Mouse (Mus musculus): ENCODE results near the gene Blm. TPM values are rescaled to one million over a fixed set of nuclear protein-coding genes. Genes with fewer than 3 reads are reported as not detected.

The Blm gene
- 1.2 and 2.1 TPM in 2 replicates for polyA plus RNA-seq (2012; ENCODE audit: insufficient read depth, insufficient read length, missing spikeins)

DNA sequence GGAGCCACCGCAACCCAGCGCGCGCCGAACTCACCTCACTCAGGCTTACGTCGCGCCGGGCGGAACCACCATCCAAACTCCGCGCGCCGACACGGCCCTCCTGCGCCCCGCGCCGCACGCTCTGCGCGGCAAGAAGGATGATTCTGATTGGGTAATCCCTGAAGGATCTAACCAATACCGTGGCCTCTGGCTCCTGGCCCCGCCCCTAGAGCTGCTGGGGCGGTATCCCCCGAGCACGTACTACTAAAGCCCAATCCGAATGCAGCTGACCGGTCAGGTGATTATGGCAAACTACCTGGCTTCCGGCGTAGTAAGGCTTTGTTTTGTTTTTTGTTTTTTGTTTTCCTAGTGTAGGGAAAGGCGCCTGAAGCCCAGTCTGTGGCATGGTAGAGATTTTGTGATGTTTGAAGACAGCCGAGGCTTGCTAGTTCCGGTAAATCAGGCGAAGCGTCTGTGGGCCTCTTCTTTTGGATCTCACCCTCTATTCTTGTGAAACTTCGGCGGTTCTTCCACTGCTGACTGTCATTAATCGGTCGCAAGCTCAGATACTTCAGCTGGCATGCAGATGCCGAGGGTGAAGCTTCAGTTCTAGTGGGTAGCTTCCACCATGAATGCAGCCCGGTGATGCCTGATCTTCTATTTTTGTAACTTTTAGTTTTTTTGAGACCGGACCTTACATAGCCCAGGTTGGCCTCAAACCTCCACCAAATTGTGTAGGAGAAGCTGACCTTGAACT, at the start of gene Blm:
Blm (minus strand) TSS at position 111 of the 736 bp plus-strand sequence.
- Histone ChIP-seq H3K27ac (replicated peaks; ENCODE audit: low read depth, low read length) (peak within 1 kb of the TSS; percentile 49; the same call in 1 of the 2 replicates), H3K4me1 (ENCODE audit: control insufficient read depth, insufficient read depth, insufficient read length, low read length) (no peaks in the 10 kb centered on the region), H3K4me3 (ENCODE audit: insufficient read depth, low read depth, low read length) (peak within 1 kb of the TSS; percentile 82)

DNA sequence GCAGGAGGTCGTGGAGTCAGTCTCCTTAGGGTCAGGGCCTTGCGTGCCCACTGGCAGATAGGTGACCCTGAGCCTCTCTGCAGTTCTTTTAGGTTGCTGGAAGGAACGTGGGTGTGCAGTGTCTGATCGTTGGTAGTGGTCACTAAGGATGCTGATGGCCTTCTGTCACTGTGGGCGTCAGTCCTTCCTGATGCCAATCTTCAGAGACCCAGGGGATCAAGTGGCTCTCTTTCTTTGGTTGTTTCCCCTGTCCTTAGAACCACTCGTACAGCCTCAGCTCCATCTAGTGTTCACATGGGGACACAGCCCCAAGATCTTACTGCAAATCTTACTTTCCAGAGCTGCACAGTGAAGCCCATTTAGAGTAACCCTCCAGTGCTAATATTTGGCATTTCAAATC, 49.1 kb upstream of the Blm start:
- Histone ChIP-seq H3K4me3 (ENCODE audit: insufficient read depth, low read depth, low read length) (no peak overlapping the region), H3K27ac (replicated peaks; ENCODE audit: low read depth, low read length) (no peak overlapping the region), H3K4me1 (ENCODE audit: control insufficient read depth, insufficient read depth, insufficient read length, low read length) (peaks cover 2% of the 10 kb centered on the region; the same call in 1 of the 2 replicates)

DNA sequence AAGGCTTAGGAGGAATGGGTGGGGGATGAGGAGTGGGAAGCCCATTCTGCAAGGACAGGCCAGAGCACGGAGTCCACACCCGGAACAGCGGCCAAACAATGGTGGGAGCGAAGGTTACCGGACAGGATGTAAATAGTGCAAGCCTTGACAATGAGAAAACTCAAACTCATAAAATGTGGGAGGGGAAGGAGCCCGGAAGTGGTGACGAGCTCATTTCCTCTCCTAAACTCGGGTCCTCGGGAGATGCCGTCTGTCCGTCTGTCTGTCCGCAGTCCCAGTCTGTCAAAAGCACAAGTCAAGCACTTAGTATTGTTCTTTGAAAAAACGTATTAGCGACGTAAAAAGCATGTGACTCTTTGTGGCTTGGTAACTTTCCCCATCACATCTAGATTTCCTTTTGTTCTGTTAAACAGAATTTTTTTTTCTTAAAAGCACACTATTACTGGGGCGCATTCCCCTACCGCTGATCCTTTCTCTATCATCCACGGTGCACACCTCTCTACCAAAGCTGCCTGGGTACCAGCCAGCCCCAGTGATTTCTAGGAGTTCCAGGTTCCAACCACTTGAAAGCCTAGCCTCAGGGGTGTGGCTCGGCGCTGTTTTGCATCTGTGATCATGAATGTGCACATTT, 48.0 kb upstream of the Blm start:
- peak overlapping the region; percentile 53 for H3K27ac ChIP-seq (replicated peaks; ENCODE audit: low read depth, low read length)
- H3K4me3 ChIP-seq (ENCODE audit: insufficient read depth, low read depth, low read length): peak overlapping the region; percentile 20
- H3K4me1 ChIP-seq (ENCODE audit: control insufficient read depth, insufficient read depth, insufficient read length, low read length): peaks cover 2% of the 10 kb centered on the region; the same call in 1 of the 2 replicates

DNA sequence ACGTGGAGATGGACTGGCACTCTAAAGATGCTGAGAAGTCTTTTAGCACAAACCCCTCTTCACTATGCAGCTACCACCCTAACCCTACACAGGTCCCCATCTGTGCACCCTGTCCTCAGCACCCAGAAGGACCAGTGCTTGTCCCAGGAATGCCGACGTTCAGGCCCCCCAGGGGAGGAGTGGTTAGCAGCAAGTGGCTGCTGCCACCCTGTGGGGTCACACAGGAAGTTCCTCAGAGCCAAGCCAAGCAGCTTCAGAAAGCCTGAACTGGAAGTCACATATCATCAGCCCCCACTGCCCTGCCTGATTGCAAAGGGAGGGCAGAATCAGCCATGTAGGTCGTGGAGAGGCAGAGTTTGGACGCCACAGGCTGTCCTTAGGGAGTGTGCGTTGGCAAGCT, 45.4 kb upstream of the Blm start:
- no peaks in the 10 kb centered on the region for H3K4me1 ChIP-seq (ENCODE audit: control insufficient read depth, insufficient read depth, insufficient read length, low read length)
- no peak overlapping the region for H3K4me3 ChIP-seq (ENCODE audit: insufficient read depth, low read depth, low read length)
- H3K27ac ChIP-seq (replicated peaks; ENCODE audit: low read depth, low read length): no peak overlapping the region

DNA sequence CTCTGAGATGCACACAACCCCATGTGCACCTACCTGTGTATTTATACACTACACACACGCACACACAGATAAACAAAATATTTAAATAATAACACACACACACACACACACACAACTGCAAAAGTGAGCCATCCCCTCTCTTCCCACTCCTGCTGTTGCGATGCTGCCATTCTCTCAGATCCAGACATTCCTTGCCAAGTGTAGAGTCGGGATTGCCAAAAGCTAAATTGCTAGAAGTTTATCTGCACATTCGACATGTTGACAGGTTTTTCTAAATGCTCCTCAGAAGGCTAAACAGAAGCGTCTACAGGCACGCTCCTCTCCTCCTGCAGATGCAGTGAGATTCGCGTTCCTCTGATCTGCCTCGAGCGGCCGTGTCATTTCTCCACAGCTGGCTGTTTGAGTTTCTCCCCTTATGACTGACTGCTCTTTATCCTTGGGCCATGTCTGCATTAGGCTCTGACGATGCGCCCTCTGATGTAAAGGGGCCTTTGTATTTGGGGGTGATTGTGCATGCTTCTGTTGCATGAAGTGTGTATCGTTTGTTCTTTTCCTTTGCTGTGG, 42.6 kb upstream of the Blm start:
- Histone ChIP-seq H3K4me3 (ENCODE audit: insufficient read depth, low read depth, low read length) (no peak overlapping the region), H3K4me1 (ENCODE audit: control insufficient read depth, insufficient read depth, insufficient read length, low read length) (no peaks in the 10 kb centered on the region), H3K27ac (replicated peaks; ENCODE audit: low read depth, low read length) (no peak overlapping the region)

DNA sequence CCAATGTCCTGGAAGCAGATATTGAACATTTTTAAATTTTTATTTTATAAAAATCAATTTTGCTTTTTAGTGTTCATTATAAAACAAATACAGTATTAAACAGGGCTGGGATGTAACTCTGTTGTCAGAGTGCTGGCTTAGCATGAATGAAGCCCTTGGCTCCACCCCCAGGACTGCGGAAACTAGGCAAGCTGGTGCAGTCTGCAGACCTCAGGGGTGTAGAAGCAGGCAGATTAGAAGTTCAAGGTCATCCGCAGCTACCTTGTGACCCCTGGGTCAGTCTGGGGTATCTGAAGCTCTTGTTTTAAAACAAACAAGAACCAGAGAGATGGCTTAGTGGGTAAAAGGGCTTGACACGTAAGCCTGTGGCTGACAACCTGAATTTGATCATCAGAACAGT, 41.7 kb upstream of the Blm start:
- no peak overlapping the region for H3K27ac ChIP-seq (replicated peaks; ENCODE audit: low read depth, low read length)
- H3K4me1 ChIP-seq (ENCODE audit: control insufficient read depth, insufficient read depth, insufficient read length, low read length): no peaks in the 10 kb centered on the region
- H3K4me3 ChIP-seq (ENCODE audit: insufficient read depth, low read depth, low read length): no peak overlapping the region

DNA sequence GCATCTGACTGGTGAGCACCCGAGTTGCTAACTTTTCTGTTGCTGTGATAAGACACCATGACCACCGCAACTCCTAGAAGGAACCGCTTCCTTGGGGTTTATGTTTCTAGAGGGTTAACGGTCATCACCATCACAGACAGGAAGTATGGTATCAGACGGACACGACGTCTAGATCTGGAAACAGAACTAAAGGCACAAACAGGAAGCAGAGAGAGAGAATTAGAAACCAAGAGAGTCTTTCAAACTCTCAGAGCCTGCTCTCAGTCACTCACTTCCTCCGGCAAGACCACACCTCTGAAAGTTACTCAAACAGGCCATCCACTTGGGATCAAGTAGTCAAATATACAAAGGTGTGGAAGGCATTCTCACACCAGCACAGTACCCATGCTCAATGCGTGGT, 40.8 kb upstream of the Blm start:
- no peak overlapping the region for H3K27ac ChIP-seq (replicated peaks; ENCODE audit: low read depth, low read length)

DNA sequence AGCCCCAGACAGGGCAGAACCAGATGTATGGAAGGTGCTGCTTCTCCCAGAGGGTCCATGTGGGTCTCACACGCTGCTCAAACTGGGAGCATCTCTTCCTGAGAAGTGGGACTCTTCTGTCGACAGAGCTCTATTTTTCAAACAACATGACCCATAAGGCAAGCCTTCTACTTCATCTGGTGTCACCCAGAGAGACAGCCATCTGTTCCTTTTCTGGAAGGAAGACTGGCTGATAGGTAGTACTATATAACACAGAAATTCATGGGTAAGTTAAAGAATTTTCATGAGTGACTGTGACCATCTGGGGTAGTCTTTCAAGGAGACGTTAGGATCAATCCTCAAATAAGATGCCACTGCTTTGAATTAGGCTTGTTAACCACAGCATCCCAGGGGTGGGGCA, 38.2 kb upstream of the Blm start:
- Histone ChIP-seq H3K4me3 (ENCODE audit: insufficient read depth, low read depth, low read length) (no peak overlapping the region), H3K27ac (replicated peaks; ENCODE audit: low read depth, low read length) (no peak overlapping the region), H3K4me1 (ENCODE audit: control insufficient read depth, insufficient read depth, insufficient read length, low read length) (no peaks in the 10 kb centered on the region)

More for the DNA sequence above, 40.8 kb upstream of the Blm start:
- Histone ChIP-seq H3K4me3 (ENCODE audit: insufficient read depth, low read depth, low read length) (no peak overlapping the region), H3K4me1 (ENCODE audit: control insufficient read depth, insufficient read depth, insufficient read length, low read length) (no peaks in the 10 kb centered on the region)

DNA sequence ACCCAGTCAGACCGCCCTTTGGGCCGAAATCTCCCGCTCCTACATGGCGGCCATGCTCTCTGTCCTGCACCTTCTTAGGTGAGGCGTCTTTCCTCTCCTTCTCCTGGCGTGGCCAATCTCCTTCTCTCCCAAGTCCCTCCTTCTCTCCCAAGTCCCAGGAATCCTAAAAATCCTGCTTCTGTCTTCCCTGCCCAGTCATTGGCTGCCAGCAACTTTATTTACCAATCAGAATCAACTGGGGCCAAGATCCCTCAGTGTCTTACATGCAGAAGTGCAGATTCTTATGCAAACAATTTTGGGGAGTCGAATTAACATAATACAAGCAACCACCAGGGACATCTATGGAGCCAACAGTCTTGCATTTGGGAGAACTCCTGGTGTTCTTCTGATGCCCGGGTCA, 33.1 kb upstream of the Blm start:
- Histone ChIP-seq H3K4me1 (ENCODE audit: control insufficient read depth, insufficient read depth, insufficient read length, low read length) (no peaks in the 10 kb centered on the region), H3K4me3 (ENCODE audit: insufficient read depth, low read depth, low read length) (no peak overlapping the region), H3K27ac (replicated peaks; ENCODE audit: low read depth, low read length) (no peak overlapping the region)

DNA sequence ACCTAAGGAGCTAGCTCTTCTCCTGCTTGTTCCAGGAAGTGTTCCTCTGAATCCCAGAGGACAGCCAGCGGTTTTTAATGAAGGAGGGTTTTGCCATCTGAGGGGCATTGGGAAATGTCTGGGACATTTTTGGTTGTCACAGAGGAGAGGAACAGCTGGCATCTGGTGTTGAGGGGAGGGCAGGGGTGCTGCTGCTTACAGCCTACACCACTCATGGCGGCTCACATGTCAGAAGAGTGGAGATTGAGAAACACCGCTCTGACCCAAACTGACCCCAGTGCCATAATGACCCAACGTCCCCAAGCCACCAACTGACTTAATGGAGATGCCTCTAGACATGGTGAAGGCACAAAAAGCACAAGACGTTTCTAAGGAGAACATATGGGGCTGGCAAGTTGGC, 27.0 kb upstream of the Blm start:
- no peak overlapping the region for H3K4me3 ChIP-seq (ENCODE audit: insufficient read depth, low read depth, low read length)
- H3K4me1 ChIP-seq (ENCODE audit: control insufficient read depth, insufficient read depth, insufficient read length, low read length): no peaks in the 10 kb centered on the region
- H3K27ac ChIP-seq (replicated peaks; ENCODE audit: low read depth, low read length): no peak overlapping the region

DNA sequence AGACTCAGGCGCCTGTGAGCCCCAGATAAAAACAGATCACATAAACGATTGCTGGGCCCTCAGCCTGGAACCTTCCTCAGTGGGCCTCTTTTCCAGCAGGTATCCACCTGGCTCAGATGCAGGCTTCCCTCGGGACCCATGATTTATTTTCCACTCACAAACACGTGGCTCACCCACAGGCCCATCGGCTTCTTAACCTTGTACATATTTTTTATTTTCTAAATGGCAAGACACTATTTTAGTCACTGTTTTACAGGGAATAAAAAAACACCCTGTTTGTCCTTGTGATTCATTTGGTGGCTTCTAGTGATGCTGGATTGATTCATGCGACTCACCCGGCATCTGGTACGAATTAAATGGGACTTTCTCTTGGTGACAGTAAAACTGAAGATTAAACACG, 26.4 kb upstream of the Blm start:
- no peak overlapping the region for H3K4me3 ChIP-seq (ENCODE audit: insufficient read depth, low read depth, low read length)
- H3K27ac ChIP-seq (replicated peaks; ENCODE audit: low read depth, low read length): no peak overlapping the region
- no peaks in the 10 kb centered on the region for H3K4me1 ChIP-seq (ENCODE audit: control insufficient read depth, insufficient read depth, insufficient read length, low read length)

DNA sequence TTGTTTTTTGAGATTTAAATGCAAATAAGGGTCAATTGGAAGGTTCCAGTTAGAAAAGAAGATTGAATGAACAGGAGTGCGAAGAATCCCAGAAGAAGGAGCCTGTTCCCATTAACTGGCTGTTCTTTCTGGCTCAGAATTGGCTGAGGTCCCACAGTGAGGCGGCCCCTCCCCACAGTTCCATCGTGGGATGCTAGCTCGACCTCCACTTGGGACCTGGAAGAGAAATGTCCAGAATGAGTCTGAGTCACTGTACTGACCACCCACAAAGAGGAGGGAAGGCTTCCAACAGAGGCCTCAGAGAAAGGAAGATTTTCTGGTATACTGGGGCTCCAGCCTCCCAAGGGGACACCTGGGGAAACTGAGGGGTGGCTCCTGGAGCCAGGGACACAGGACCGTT, 23.7 kb upstream of the Blm start:
- Histone ChIP-seq H3K4me1 (ENCODE audit: control insufficient read depth, insufficient read depth, insufficient read length, low read length) (no peaks in the 10 kb centered on the region), H3K27ac (replicated peaks; ENCODE audit: low read depth, low read length) (no peak overlapping the region), H3K4me3 (ENCODE audit: insufficient read depth, low read depth, low read length) (no peak overlapping the region)

DNA sequence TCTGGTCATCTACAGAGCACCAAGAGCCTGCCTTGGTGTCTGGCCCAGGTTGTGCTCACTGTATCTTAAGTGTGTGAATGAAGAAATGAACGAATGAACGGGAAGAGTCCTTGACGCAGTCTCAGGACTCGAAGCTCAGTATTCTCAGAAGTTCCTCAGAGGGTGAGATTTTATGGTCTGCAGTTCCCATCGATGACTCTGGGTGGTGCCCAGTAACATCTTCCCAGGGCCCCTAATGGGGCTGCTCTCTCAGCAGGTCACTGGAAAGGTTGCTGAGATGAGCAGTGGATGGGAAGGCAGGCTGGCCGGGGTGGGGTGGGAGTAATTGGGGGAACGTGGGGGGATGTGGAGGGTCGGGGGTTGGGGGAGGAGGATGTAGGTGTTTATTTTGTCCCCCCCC, 23.2 kb upstream of the Blm start:
- Histone ChIP-seq H3K27ac (replicated peaks; ENCODE audit: low read depth, low read length) (no peak overlapping the region), H3K4me1 (ENCODE audit: control insufficient read depth, insufficient read depth, insufficient read length, low read length) (no peaks in the 10 kb centered on the region), H3K4me3 (ENCODE audit: insufficient read depth, low read depth, low read length) (no peak overlapping the region)

DNA sequence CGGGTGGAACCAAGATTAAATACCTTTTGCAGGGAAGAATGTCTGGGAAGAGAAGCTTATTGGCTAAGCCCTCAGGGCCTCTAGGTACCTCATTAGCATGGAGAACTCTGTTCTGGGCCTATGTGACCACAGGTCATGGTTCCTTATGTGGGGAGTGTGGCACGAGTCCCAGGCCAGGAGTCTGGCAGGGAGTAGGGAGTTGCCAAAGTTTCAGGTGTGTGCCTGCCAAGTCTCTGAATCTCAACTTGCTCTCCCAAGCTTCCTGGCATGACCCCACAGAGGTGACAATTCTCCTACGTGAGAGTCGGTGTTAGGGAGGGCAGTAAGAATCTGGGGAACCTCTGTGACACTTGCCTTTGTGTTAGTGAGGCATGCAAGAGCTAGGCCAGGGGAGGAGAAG, 22.2 kb upstream of the Blm start:
- Histone ChIP-seq H3K4me1 (ENCODE audit: control insufficient read depth, insufficient read depth, insufficient read length, low read length) (no peaks in the 10 kb centered on the region), H3K4me3 (ENCODE audit: insufficient read depth, low read depth, low read length) (no peak overlapping the region), H3K27ac (replicated peaks; ENCODE audit: low read depth, low read length) (no peak overlapping the region)

DNA sequence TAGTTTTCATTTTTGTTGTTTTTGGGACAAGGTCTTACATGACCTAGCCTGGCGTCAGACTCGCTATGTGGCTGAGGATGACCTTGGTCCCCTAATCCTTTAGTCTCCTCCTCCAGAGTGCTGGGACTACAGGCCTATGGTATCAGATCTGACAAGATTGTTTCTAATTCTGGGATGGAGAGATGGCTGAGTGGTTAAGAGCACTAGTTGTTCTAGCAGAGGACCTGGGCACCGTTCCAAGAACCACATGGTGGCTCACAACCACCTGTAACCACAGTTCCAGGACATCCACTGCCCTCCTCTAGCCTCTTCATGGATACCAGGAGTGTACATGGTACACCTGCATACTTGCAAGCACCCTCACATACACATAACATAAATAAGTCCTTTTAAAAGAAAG, 21.2 kb upstream of the Blm start:
- Histone ChIP-seq H3K27ac (replicated peaks; ENCODE audit: low read depth, low read length) (no peak overlapping the region), H3K4me3 (ENCODE audit: insufficient read depth, low read depth, low read length) (no peak overlapping the region), H3K4me1 (ENCODE audit: control insufficient read depth, insufficient read depth, insufficient read length, low read length) (no peaks in the 10 kb centered on the region)

DNA sequence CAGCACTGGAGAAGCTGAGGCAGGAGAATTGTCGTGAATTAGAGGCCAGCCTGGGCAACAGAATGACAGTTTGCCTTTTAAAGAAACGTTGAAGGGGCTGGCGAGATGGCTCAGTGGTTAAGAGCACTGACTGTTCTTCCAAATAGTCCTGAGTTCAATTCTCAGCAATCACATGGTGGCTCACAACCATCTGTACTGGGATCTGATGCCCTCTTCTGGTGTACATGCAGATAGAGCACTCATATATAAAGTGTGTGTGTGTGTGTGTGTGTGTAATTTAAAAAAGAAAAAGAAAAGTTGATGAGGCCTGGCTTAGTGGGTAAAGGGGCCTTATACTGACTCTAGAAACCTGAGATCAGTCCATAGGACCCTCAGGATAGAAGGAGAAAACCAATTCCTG, 20.2 kb upstream of the Blm start:
- Histone ChIP-seq H3K4me3 (ENCODE audit: insufficient read depth, low read depth, low read length) (no peak overlapping the region), H3K27ac (replicated peaks; ENCODE audit: low read depth, low read length) (no peak overlapping the region), H3K4me1 (ENCODE audit: control insufficient read depth, insufficient read depth, insufficient read length, low read length) (no peaks in the 10 kb centered on the region)
